Mouse (Mus musculus) mesoderm, embryonic 11.5 days (tissue): ENCODE measurements around the gene Lsm12.

Source experiments
- DNase-seq: peaks from one replicate; pipeline ENCODE4 v3.0.0-alpha.2; 2012; ENCODE audit warnings: low read depth, low spot score

Lsm12 gene

DNA sequence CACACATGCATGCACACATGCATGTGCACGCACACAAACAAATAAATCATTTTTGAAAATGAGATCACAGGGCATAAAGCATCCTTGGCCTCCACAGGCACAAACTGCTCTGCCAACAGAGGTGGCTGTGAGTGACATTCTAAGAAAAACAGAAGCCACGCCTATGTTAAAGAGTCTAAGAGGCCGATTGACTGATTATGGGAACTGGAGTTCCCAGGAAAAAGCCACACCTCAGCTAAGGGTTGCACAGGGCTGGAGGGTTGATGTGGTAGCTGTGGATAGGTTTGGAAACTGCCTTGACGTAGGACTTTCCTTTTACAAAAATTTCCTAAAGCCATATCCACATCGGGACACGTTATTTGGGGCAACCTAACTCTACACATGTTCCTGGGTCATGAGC, 67.7 kb downstream of the Lsm12 start:
- DNase-seq: no peak

DNA sequence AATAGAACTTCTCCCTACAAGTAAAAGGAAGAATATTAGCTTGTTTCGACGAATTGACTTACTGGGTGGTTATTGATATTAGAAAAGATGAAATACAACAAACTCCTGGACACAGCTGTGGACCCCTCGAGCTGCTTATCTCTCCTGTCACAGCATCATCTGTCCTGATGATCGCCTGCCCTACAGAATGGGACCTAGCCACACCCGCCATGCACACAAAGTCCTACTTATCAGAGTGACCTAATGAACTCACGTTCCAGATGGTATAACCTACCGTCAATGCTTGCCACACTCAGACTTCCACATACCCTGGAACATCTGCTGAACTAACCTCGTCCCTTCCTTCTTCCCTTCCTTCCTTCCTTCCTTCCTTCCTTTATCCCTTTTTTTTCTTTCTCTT, 68.9 kb downstream of the Lsm12 start:
- no peak for DNase-seq
